Mouse (Mus musculus): ENCODE data around the gene Cyb5d1. TPM values are rescaled to one million over a fixed set of nuclear protein-coding genes. Genes with fewer than 3 reads are reported as not detected.

The Cyb5d1 gene
- 35.3 TPM for polyA plus RNA-seq (2014; fragmentation: Illumina TruSeq; extraction: RNeasy Lipid Tissue Mini Kit (QIAGEN cat#74804); ENCODE audit: low read depth, low replicate concordance)

GRCm38 (mm10) chr11:69395235-69395633, at the start of gene Cyb5d1, which contains the start of gene Naa38:
Cyb5d1 (minus strand) TSS chr11:69395631.
Naa38 (plus strand) TSS chr11:69395487.

GRCm38 (mm10) chr11:69413221-69414181, 18.1 kb upstream of the Cyb5d1 start, which contains the start of gene Kdm6b:
Kdm6b (minus strand) TSS chr11:69413675.

GRCm38 (mm10) chr11:69398059-69398458, 2.6 kb upstream of the Cyb5d1 start, which contains the start of gene Tmem88:
Tmem88 (minus strand) TSS chr11:69398234.

GRCm38 (mm10) chr11:69369215-69369989, 26.0 kb downstream of the Cyb5d1 start, which contains the start of gene Chd3:
Chd3 (minus strand) TSS chr11:69369406.

Other genes starting within 250 kb of the Cyb5d1 start
- not detected for gene Alox12b, start 238.6 kb downstream of the Cyb5d1 start, polyA plus RNA-seq (2014; fragmentation: Illumina TruSeq; extraction: RNeasy Lipid Tissue Mini Kit (QIAGEN cat#74804); ENCODE audit: low read depth, low replicate concordance)
- gene Alox8, start 197.8 kb downstream of the Cyb5d1 start, polyA plus RNA-seq (2014; fragmentation: Illumina TruSeq; extraction: RNeasy Lipid Tissue Mini Kit (QIAGEN cat#74804); ENCODE audit: low read depth, low replicate concordance): 1.6 TPM
- gene Gucy2e, start 158.6 kb downstream of the Cyb5d1 start, polyA plus RNA-seq (2014; fragmentation: Illumina TruSeq; extraction: RNeasy Lipid Tissue Mini Kit (QIAGEN cat#74804); ENCODE audit: low read depth, low replicate concordance): 0.05 TPM
- 6.1 TPM for gene Cntrob, start 71.9 kb downstream of the Cyb5d1 start, polyA plus RNA-seq (2014; fragmentation: Illumina TruSeq; extraction: RNeasy Lipid Tissue Mini Kit (QIAGEN cat#74804); ENCODE audit: low read depth, low replicate concordance)
- 82.5 TPM for gene Trappc1, start 71.7 kb downstream of the Cyb5d1 start, polyA plus RNA-seq (2014; fragmentation: Illumina TruSeq; extraction: RNeasy Lipid Tissue Mini Kit (QIAGEN cat#74804); ENCODE audit: low read depth, low replicate concordance)
- gene Kcnab3, start 69.4 kb downstream of the Cyb5d1 start, polyA plus RNA-seq (2014; fragmentation: Illumina TruSeq; extraction: RNeasy Lipid Tissue Mini Kit (QIAGEN cat#74804); ENCODE audit: low read depth, low replicate concordance): 0.26 TPM
- gene Rnf227, start 55.2 kb downstream of the Cyb5d1 start, polyA plus RNA-seq (2014; fragmentation: Illumina TruSeq; extraction: RNeasy Lipid Tissue Mini Kit (QIAGEN cat#74804); ENCODE audit: low read depth, low replicate concordance): 0.47 TPM
- gene Chd3, start 26.2 kb downstream of the Cyb5d1 start, polyA plus RNA-seq (2014; fragmentation: Illumina TruSeq; extraction: RNeasy Lipid Tissue Mini Kit (QIAGEN cat#74804); ENCODE audit: low read depth, low replicate concordance): 19.5 TPM
- 87.6 TPM for gene Naa38, start 144 bp downstream of the Cyb5d1 start, polyA plus RNA-seq (2014; fragmentation: Illumina TruSeq; extraction: RNeasy Lipid Tissue Mini Kit (QIAGEN cat#74804); ENCODE audit: low read depth, low replicate concordance)
- 16.4 TPM for gene Tmem88, start 2.6 kb upstream of the Cyb5d1 start, polyA plus RNA-seq (2014; fragmentation: Illumina TruSeq; extraction: RNeasy Lipid Tissue Mini Kit (QIAGEN cat#74804); ENCODE audit: low read depth, low replicate concordance)
- gene Kdm6b, start 18.0 kb upstream of the Cyb5d1 start, polyA plus RNA-seq (2014; fragmentation: Illumina TruSeq; extraction: RNeasy Lipid Tissue Mini Kit (QIAGEN cat#74804); ENCODE audit: low read depth, low replicate concordance): 15.3 TPM
- 0.13 TPM for gene Dnah2, start 153.5 kb upstream of the Cyb5d1 start, polyA plus RNA-seq (2014; fragmentation: Illumina TruSeq; extraction: RNeasy Lipid Tissue Mini Kit (QIAGEN cat#74804); ENCODE audit: low read depth, low replicate concordance)
- 54.0 TPM for gene Efnb3, start 164.6 kb upstream of the Cyb5d1 start, polyA plus RNA-seq (2014; fragmentation: Illumina TruSeq; extraction: RNeasy Lipid Tissue Mini Kit (QIAGEN cat#74804); ENCODE audit: low read depth, low replicate concordance)
- gene Wrap53, start 184.6 kb upstream of the Cyb5d1 start, polyA plus RNA-seq (2014; fragmentation: Illumina TruSeq; extraction: RNeasy Lipid Tissue Mini Kit (QIAGEN cat#74804); ENCODE audit: low read depth, low replicate concordance): 7.1 TPM
- gene Trp53, start 184.7 kb upstream of the Cyb5d1 start, polyA plus RNA-seq (2014; fragmentation: Illumina TruSeq; extraction: RNeasy Lipid Tissue Mini Kit (QIAGEN cat#74804); ENCODE audit: low read depth, low replicate concordance): 15.7 TPM
- 18.5 TPM for gene Atp1b2, start 210.3 kb upstream of the Cyb5d1 start, polyA plus RNA-seq (2014; fragmentation: Illumina TruSeq; extraction: RNeasy Lipid Tissue Mini Kit (QIAGEN cat#74804); ENCODE audit: low read depth, low replicate concordance)
- gene Shbg, start 222.3 kb upstream of the Cyb5d1 start, polyA plus RNA-seq (2014; fragmentation: Illumina TruSeq; extraction: RNeasy Lipid Tissue Mini Kit (QIAGEN cat#74804); ENCODE audit: low read depth, low replicate concordance): not detected
- gene Sat2, start 226.4 kb upstream of the Cyb5d1 start, polyA plus RNA-seq (2014; fragmentation: Illumina TruSeq; extraction: RNeasy Lipid Tissue Mini Kit (QIAGEN cat#74804); ENCODE audit: low read depth, low replicate concordance): 7.8 TPM
- 102 TPM for gene Fxr2, start 237.4 kb upstream of the Cyb5d1 start, polyA plus RNA-seq (2014; fragmentation: Illumina TruSeq; extraction: RNeasy Lipid Tissue Mini Kit (QIAGEN cat#74804); ENCODE audit: low read depth, low replicate concordance)

Measured in heart, adult 10 weeks (tissue).